Mouse (Mus musculus): ENCODE measurements around the gene Dcaf6.
"Not testable (repeated sequence)": the region's sequence is repeated elsewhere in the genome, so short reads cannot be mapped to it uniquely, and the experiment has no call there.

Gene Dcaf6

GRCm38 (mm10) chr1:165421357-165421915 lies 38.8 kb downstream of the Dcaf6 start:
- no peak for DNase-seq (ENCODE audit: low spot score)

GRCm38 (mm10) chr1:165396401-165396805 lies 63.9 kb downstream of the Dcaf6 start:
- no peak for DNase-seq (ENCODE audit: low spot score)

GRCm38 (mm10) chr1:165395940-165396339 lies 64.3 kb downstream of the Dcaf6 start:
- DNase-seq (ENCODE audit: low spot score), result no peak

GRCm38 (mm10) chr1:165394836-165395235 lies 65.4 kb downstream of the Dcaf6 start:
- DNase-seq (ENCODE audit: low spot score), result no peak

- DNase-seq (ENCODE audit: low spot score), result no peak
Measured at GRCm38 (mm10) chr1:165393033-165393432, 67.2 kb downstream of the Dcaf6 start.

GRCm38 (mm10) chr1:165388716-165389115 lies 71.6 kb downstream of the Dcaf6 start:
- peak; percentile 9 for DNase-seq (ENCODE audit: low spot score)

GRCm38 (mm10) chr1:165386525-165386923 lies 73.8 kb downstream of the Dcaf6 start:
- no peak for DNase-seq (ENCODE audit: low spot score)

GRCm38 (mm10) chr1:165385810-165386524 lies 74.3 kb downstream of the Dcaf6 start:
- no peak for DNase-seq (ENCODE audit: low spot score)

- no peak for DNase-seq (ENCODE audit: low spot score)
Measured at GRCm38 (mm10) chr1:165373839-165374238, 86.4 kb downstream of the Dcaf6 start.

- DNase-seq (ENCODE audit: low spot score), result no peak
Measured at GRCm38 (mm10) chr1:165370990-165371389, 89.3 kb downstream of the Dcaf6 start.

GRCm38 (mm10) chr1:165365057-165365456 lies 95.2 kb downstream of the Dcaf6 start:
- DNase-seq (ENCODE audit: low spot score), result no peak

- DNase-seq (ENCODE audit: low spot score), result no peak
Measured at GRCm38 (mm10) chr1:165363271-165363670, 97.0 kb downstream of the Dcaf6 start.

- DNase-seq (ENCODE audit: low spot score), result no peak
Measured at GRCm38 (mm10) chr1:165356347-165356746, 103.9 kb downstream of the Dcaf6 start.

GRCm38 (mm10) chr1:165348627-165349026 lies 111.6 kb downstream of the Dcaf6 start:
- DNase-seq (ENCODE audit: low spot score), result no peak

GRCm38 (mm10) chr1:165344453-165344852 lies 115.8 kb downstream of the Dcaf6 start:
- DNase-seq (ENCODE audit: low spot score), result no peak

- DNase-seq (ENCODE audit: low spot score), result no peak
Measured at GRCm38 (mm10) chr1:165342126-165342525, 118.1 kb downstream of the Dcaf6 start.

GRCm38 (mm10) chr1:165332797-165333196 lies 127.5 kb downstream of the Dcaf6 start:
- no peak for DNase-seq (ENCODE audit: low spot score)

- DNase-seq (ENCODE audit: low spot score), result no peak
Measured at GRCm38 (mm10) chr1:165330859-165331258, 129.4 kb downstream of the Dcaf6 start.

GRCm38 (mm10) chr1:165328384-165329289 lies 131.6 kb downstream of the Dcaf6 start:
- DNase-seq (ENCODE audit: low spot score), result not testable (repeated sequence)

GRCm38 (mm10) chr1:165327831-165328230 lies 132.4 kb downstream of the Dcaf6 start:
- DNase-seq (ENCODE audit: low spot score), result no peak

GRCm38 (mm10) chr1:165327370-165327769 lies 132.9 kb downstream of the Dcaf6 start:
- DNase-seq (ENCODE audit: low spot score), result no peak

- DNase-seq (ENCODE audit: low spot score), result no peak
Measured at GRCm38 (mm10) chr1:165322934-165323333, 137.3 kb downstream of the Dcaf6 start.

GRCm38 (mm10) chr1:165321891-165322290 lies 138.4 kb downstream of the Dcaf6 start:
- no peak for DNase-seq (ENCODE audit: low spot score)

Data from urinary bladder, postnatal 25 days (tissue).